Mouse (Mus musculus) CD4-positive helper T cell, adult 2 months (primary cell): ENCODE measurements around the gene Map2k5.

Source experiments
- DNase-seq: peaks from one replicate; pipeline ENCODE4 v3.0.0-alpha.2; 2012; ENCODE audit warnings: low read depth, missing footprints, low spot score

Gene Map2k5

GRCm38 (mm10) chr9:63341761-63342160, 35.9 kb downstream of the Map2k5 start:
- no peak for DNase-seq

GRCm38 (mm10) chr9:63339256-63339655, 38.4 kb downstream of the Map2k5 start:
- DNase-seq, result no peak

- DNase-seq, result no peak
These were observed 39.0 kb downstream of the Map2k5 start for GRCm38 (mm10) chr9:63338716-63339115.

- no peak for DNase-seq
These were observed 41.9 kb downstream of the Map2k5 start for GRCm38 (mm10) chr9:63335816-63336215.

- peak; percentile 11 for DNase-seq
These were observed 44.6 kb downstream of the Map2k5 start for GRCm38 (mm10) chr9:63333074-63333473.

GRCm38 (mm10) chr9:63331246-63331645, 46.5 kb downstream of the Map2k5 start:
- DNase-seq, result no peak

- no peak for DNase-seq
These were observed 48.6 kb downstream of the Map2k5 start for GRCm38 (mm10) chr9:63328958-63329685.

- no peak for DNase-seq
These were observed 62.5 kb downstream of the Map2k5 start for GRCm38 (mm10) chr9:63315231-63315630.

- DNase-seq, result no peak
These were observed 63.6 kb downstream of the Map2k5 start for GRCm38 (mm10) chr9:63314126-63314525.

GRCm38 (mm10) chr9:63309956-63310355, 67.7 kb downstream of the Map2k5 start:
- no peak for DNase-seq

- no peak for DNase-seq
These were observed 68.7 kb downstream of the Map2k5 start for GRCm38 (mm10) chr9:63309008-63309407.

- no peak for DNase-seq
These were observed 69.3 kb downstream of the Map2k5 start for GRCm38 (mm10) chr9:63308441-63308840.

- DNase-seq, result no peak
These were observed 75.2 kb downstream of the Map2k5 start for GRCm38 (mm10) chr9:63302511-63302910.

- no peak for DNase-seq
These were observed 79.0 kb downstream of the Map2k5 start for GRCm38 (mm10) chr9:63298656-63299055.

GRCm38 (mm10) chr9:63295551-63295958, 82.1 kb downstream of the Map2k5 start:
- no peak for DNase-seq

- DNase-seq, result no peak
These were observed 82.9 kb downstream of the Map2k5 start for GRCm38 (mm10) chr9:63294846-63295245.

- no peak for DNase-seq
These were observed 83.8 kb downstream of the Map2k5 start for GRCm38 (mm10) chr9:63293781-63294480.

GRCm38 (mm10) chr9:63288676-63289075, 89.0 kb downstream of the Map2k5 start:
- no peak for DNase-seq

- no peak for DNase-seq
These were observed 93.3 kb downstream of the Map2k5 start for GRCm38 (mm10) chr9:63284392-63284791.

GRCm38 (mm10) chr9:63281996-63282395, 95.7 kb downstream of the Map2k5 start:
- peak; percentile 79 for DNase-seq

GRCm38 (mm10) chr9:63281086-63281485, 96.6 kb downstream of the Map2k5 start:
- DNase-seq, result peak; percentile 67

- no peak for DNase-seq
These were observed 103.9 kb downstream of the Map2k5 start for GRCm38 (mm10) chr9:63273781-63274180.

- no peak for DNase-seq
These were observed 107.9 kb downstream of the Map2k5 start for GRCm38 (mm10) chr9:63269839-63270238.
